Mouse (Mus musculus) cerebellum, adult 9-10 months (tissue): ENCODE data around the gene Bst1.
A peak's percentile ranks its signal among the peaks of the same experiment; 100 is the strongest.

Experiments
- DNase-seq: peaks from one replicate; pipeline ENCODE4 v3.0.0; 2022

Gene Bst1

DNA sequence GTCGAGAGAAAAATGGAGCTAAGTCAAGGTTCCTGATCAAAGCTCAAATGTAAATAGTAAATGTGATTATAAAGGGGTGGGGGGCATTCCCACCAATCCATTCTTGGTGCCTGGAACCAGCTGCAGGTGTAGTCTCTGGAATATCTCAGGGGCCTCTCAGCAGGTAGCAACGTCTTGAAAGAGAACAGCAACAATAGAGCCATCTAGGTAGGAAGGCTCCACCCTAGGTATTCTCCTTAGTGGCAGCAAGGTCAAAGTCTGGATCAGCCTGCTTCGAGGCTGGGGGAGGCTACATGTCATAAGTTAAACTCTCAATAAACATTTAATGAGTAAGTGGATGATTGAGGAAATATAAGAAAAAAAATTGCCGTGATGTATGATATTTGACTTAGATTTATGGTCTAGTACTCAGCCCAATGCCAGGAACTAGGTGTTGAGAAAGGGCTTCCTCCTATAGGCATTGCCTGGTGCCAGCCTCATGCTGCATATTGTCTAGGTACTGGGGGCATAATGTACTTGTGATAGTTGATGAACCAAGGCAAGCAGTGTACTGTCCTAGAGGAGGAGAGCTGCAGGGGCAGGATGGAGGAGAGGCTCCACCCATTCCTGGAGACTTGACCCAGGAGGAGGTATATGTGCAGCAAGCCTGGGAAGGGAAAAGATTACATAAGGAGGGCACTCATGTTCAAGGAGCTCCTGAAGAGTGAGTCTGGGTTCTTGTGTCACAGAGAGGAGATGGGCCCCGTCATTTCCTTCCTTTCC, 42.2 kb downstream of the Bst1 start:
- no peak for DNase-seq

DNA sequence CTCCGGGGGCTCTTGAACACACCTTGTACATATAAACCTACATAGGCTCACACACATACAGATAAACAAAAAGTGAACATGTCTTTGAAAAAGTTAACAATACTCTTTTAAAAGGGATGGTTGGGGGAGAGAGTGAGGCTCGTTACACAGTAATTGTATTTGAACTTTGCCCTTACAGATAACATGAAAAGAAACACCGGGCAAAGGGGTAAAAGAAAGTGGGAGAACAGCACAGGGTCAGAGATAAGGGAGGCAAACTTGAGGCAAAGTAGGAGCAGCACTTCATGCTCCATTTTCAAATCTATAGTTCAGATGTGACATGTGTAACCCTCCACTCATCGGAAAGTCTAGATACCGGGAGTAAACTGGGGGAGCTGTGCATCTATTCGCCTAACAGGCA, 45.0 kb downstream of the Bst1 start:
- DNase-seq = no peak

- DNase-seq = no peak
Observed at GRCm38 (mm10) chr5:43865316-43865715, 46.6 kb downstream of the Bst1 start.

- DNase-seq = no peak
Observed at GRCm38 (mm10) chr5:43868253-43868652, 49.6 kb downstream of the Bst1 start, which contains the start of gene Cd38. TSS of gene Cd38 (plus strand) at chr5:43868553.

DNA sequence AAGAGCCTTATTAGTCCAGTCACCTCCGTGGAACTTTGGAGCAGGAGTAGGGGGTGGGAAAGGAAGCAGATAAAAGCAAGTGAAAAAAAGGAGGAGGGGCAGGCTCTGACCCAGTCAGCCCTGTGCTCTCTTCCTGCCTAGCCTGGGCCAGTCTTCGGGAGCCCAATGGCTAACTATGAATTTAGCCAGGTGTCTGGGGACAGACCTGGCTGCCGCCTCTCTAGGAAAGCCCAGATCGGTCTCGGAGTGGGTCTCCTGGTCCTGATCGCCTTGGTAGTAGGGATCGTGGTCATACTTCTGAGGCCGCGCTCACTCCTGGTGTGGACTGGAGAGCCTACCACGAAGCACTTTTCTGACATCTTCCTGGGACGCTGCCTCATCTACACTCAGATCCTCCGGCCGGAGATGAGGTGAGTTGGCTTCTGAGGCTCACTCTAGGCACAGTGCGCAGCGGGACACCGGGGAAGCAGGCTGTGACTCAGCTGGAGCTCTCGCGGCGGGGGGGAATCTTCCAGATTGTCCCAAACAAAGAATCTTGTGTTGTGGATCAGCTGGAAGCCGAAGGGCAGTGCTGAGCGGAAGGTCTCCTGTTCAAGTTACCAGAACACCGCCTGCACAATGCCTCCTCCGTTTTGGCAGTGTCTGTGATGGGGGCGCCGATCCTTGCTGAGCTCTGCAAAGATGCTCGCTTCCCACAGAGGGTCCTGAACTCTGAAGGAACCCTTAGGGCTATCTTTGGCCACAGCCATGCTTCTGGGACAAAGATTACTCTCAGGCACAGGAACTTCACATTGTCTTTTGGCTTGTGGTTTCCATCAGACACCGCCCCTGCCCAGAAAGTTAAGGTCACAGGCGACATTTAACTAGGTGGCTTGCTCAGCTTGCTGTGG, 50.3 kb downstream of the Bst1 start:
- DNase-seq = peak; percentile 32

DNA sequence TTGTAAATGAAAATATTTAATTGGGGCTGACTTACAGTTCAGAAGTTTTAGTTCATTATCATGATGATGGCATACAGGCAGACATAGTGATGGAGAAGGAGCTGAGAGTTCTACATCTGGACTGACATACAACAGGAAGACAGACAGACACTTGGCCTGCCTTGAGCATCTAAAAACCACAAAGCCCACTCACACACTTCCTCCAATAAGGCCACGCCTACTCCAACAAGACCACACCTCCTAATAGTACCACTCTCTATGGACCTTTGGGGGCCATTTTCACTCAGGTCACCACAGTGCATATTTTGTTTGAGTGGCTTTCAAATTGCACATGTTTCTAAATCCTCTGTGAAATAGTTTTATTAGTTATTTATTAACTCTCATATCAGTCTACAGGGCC, 53.2 kb downstream of the Bst1 start:
- DNase-seq = no peak

GRCm38 (mm10) chr5:43872652-43873051, 54.0 kb downstream of the Bst1 start:
- DNase-seq = no peak

DNA sequence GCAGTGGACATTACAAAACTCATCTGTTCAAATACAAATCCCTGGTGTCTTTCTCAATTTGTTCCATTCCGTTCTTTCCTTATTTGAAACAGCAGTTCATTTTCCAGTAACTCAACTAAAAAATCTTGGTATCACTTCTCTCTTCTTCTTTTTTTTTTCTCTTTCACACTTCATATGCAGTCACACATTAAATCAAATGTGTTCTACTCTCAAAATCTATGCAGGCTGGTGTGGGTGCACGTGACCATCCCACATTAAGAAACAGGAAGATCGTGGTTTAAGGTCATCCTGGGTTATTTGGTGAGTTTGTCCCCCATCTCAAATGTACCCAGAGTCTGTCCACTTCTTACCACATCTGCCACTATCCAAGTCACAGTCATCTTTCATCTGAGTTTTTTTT, 63.3 kb downstream of the Bst1 start:
- no peak for DNase-seq

- no peak for DNase-seq
Observed at GRCm38 (mm10) chr5:43885060-43885820, 66.6 kb downstream of the Bst1 start.

DNA sequence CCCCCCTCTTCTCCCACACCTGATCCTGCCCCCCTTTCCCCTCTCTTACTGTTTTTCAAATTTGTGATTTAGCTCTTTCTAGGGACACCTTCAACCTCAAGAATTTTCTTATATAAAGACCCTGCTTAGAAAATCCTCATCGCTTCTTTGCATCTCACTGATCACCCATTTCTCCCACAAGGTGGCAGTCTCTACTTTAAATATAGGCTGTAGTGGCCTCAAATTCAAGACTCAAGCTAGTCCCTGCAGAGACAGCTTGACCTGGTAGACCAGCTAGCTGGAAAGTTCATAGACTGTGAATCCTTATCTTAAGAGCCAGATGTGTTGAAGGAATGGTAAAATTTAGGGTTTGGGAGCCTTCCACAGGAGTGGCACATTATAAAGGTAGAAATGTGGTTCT, 73.7 kb downstream of the Bst1 start:
- peak; percentile 11 for DNase-seq
